Mouse (Mus musculus): ENCODE measurements at regions not wholly inside any gene's neighbourhood (a gene's known extent, or its start where the extent isn't known, plus 50 kb on each side); places are given as distances from the start of the nearest gene placed in this dataset.
A peak's percentile ranks its signal among the peaks of the same experiment; 100 is the strongest.

- no peak for DNase-seq (ENCODE audit: low read depth, low spot score)
Observed at GRCm38 (mm10) chr8:107715901-107716300, 127.6 kb upstream of the Psmd7 start.

- DNase-seq (ENCODE audit: low read depth, low spot score) = no peak
Observed at GRCm38 (mm10) chr8:107717856-107718255, 129.6 kb upstream of the Psmd7 start.

- no peak for DNase-seq (ENCODE audit: low read depth, low spot score)
Observed at GRCm38 (mm10) chr8:107719656-107720055, 131.4 kb upstream of the Psmd7 start.

- no peak for DNase-seq (ENCODE audit: low read depth, low spot score)
Observed at GRCm38 (mm10) chr8:107726716-107727115, 138.5 kb upstream of the Psmd7 start.

- no peak for DNase-seq (ENCODE audit: low read depth, low spot score)
Observed at GRCm38 (mm10) chr8:107727276-107727675, 139.0 kb upstream of the Psmd7 start.

GRCm38 (mm10) chr8:107739091-107739490 lies 150.8 kb upstream of the Psmd7 start:
- no peak for DNase-seq (ENCODE audit: low read depth, low spot score)

- no peak for DNase-seq (ENCODE audit: low read depth, low spot score)
Observed at GRCm38 (mm10) chr8:107757083-107757482, 168.8 kb upstream of the Psmd7 start.

- DNase-seq (ENCODE audit: low read depth, low spot score) = no peak
Observed at GRCm38 (mm10) chr8:107758637-107759036, 170.4 kb upstream of the Psmd7 start.

- peak; percentile 69 for DNase-seq (ENCODE audit: low read depth, low spot score)
Observed at GRCm38 (mm10) chr8:107776906-107777305, 165.5 kb upstream of the Zfhx3 start.

GRCm38 (mm10) chr8:107785771-107786170 lies 156.7 kb upstream of the Zfhx3 start:
- no peak for DNase-seq (ENCODE audit: low read depth, low spot score)

GRCm38 (mm10) chr8:107792286-107792685 lies 150.2 kb upstream of the Zfhx3 start:
- no peak for DNase-seq (ENCODE audit: low read depth, low spot score)

- no peak for DNase-seq (ENCODE audit: low read depth, low spot score)
Observed at GRCm38 (mm10) chr8:107814931-107815330, 127.5 kb upstream of the Zfhx3 start.

GRCm38 (mm10) chr8:107815775-107816174 lies 126.7 kb upstream of the Zfhx3 start:
- no peak for DNase-seq (ENCODE audit: low read depth, low spot score)

- no peak for DNase-seq (ENCODE audit: low read depth, low spot score)
Observed at GRCm38 (mm10) chr8:107817796-107818195, 124.6 kb upstream of the Zfhx3 start.

GRCm38 (mm10) chr8:107820174-107820760 lies 122.2 kb upstream of the Zfhx3 start:
- no peak for DNase-seq (ENCODE audit: low read depth, low spot score)

- no peak for DNase-seq (ENCODE audit: low read depth, low spot score)
Observed at GRCm38 (mm10) chr8:107821522-107821921, 120.9 kb upstream of the Zfhx3 start.

GRCm38 (mm10) chr8:107824096-107824495 lies 118.3 kb upstream of the Zfhx3 start:
- DNase-seq (ENCODE audit: low read depth, low spot score) = no peak

GRCm38 (mm10) chr8:107824640-107825039 lies 117.8 kb upstream of the Zfhx3 start:
- DNase-seq (ENCODE audit: low read depth, low spot score) = no peak

- DNase-seq (ENCODE audit: low read depth, low spot score) = peak; percentile 95
Observed at GRCm38 (mm10) chr8:107827500-107828125, 114.8 kb upstream of the Zfhx3 start.

GRCm38 (mm10) chr8:107828541-107828940 lies 113.9 kb upstream of the Zfhx3 start:
- DNase-seq (ENCODE audit: low read depth, low spot score) = no peak

GRCm38 (mm10) chr8:107833481-107833880 lies 109.0 kb upstream of the Zfhx3 start:
- DNase-seq (ENCODE audit: low read depth, low spot score) = no peak

GRCm38 (mm10) chr8:107846141-107846540 lies 96.3 kb upstream of the Zfhx3 start:
- DNase-seq (ENCODE audit: low read depth, low spot score) = peak; percentile 35

- DNase-seq (ENCODE audit: low read depth, low spot score) = peak; percentile 50
Observed at GRCm38 (mm10) chr8:107851236-107852043, 91.0 kb upstream of the Zfhx3 start.
